Mouse (Mus musculus) small intestine, adult 2 months (tissue): ENCODE data around the gene Atg4d. TPM values are rescaled to one million over a fixed set of nuclear protein-coding genes. Genes with fewer than 3 reads are reported as not detected.
"Not testable (repeated sequence)": the region's sequence is repeated elsewhere in the genome, so short reads cannot be mapped to it uniquely, and the experiment has no call there.

Experiments
- H3K27ac ChIP-seq: fragments of 200-500 bp; 2 replicates; pipeline ENCODE4 v1.5.1; 2012; ENCODE audit warnings: low read depth, low read length, control low read depth, inconsistent platforms; ENCODE audit not compliant: insufficient read depth
- H3K27me3 ChIP-seq: fragments of 200-500 bp; 2 replicates; pipeline ENCODE4 v1.6.1; 2012; ENCODE audit warnings: mild to moderate bottlenecking, moderate library complexity, low read length, inconsistent platforms; ENCODE audit not compliant: control insufficient read depth, insufficient read depth
- H3K36me3 ChIP-seq: fragments of 200-500 bp; 2 replicates; pipeline ENCODE4 v1.6.1; 2012; ENCODE audit warnings: mild to moderate bottlenecking, low read length, control low read depth, inconsistent platforms; ENCODE audit not compliant: control insufficient read depth, insufficient read depth
- H3K4me1 ChIP-seq: fragments of 200-500 bp; 2 replicates; pipeline ENCODE4 v1.6.1; 2012; ENCODE audit warnings: low read length, inconsistent platforms, mixed read lengths; ENCODE audit not compliant: control insufficient read depth, insufficient read depth, insufficient read length
- H3K4me3 ChIP-seq: fragments of 200-500 bp; 2 replicates; pipeline ENCODE4 v1.5.1; 2012; ENCODE audit warnings: low read depth, mild to moderate bottlenecking, control low read depth, inconsistent platforms, low read length, moderate library complexity
- CTCF ChIP-seq: fragments of 200-500 bp; IDR thresholded peaks from 2 replicates; pipeline ENCODE4 v1.5.1; 2012; ENCODE audit warnings: low read depth, mild to moderate bottlenecking, control low read depth, inconsistent platforms, low read length, moderate library complexity, mixed read lengths; ENCODE audit not compliant: insufficient replicate concordance, insufficient read length; ENCODE audit errors: extremely low read depth
- POLR2A ChIP-seq: fragments of 200-500 bp; IDR thresholded peaks from 2 replicates; pipeline ENCODE4 v1.6.1; 2012; ENCODE audit warnings: low read depth, mild to moderate bottlenecking, control low read depth, inconsistent platforms, low read length, moderate library complexity
- WGBS: fragments of 180-500 bp; shearing (Covaris S2); methylation state at CpG from one replicate; pipeline ENCODE4 v1.1.7; 2018; 5-methylcytosine and 5-hydroxymethylcytosine counted together
- polyA plus RNA-seq: library from polyadenylated mRNA; depleted of rRNA; stranded (reverse); fragments of >200 nt; gene quantifications from 2 replicates; pipeline ENCODE4 v1.2.3, GENCODE M21; 2012

Gene Atg4d
- polyA plus RNA-seq, 1 experiment: 144 TPM

- TF ChIP-seq POLR2A: no peak
- TF ChIP-seq CTCF: no peak
- H3K36me3 ChIP-seq: no peaks in the 10 kb centered on the region
- peaks cover 23% of the 10 kb centered on the region for H3K27me3 ChIP-seq
- H3K27ac ChIP-seq: no peak overlapping the region
- WGBS: 53% methylated on average over 2 of the region's 2 CpGs
- peaks cover 2% of the 10 kb centered on the region for H3K4me1 ChIP-seq
- H3K4me3 ChIP-seq: no peak overlapping the region
Measured at GRCm38 (mm10) chr9:21250509-21250908, 14.6 kb upstream of the Atg4d start.

DNA sequence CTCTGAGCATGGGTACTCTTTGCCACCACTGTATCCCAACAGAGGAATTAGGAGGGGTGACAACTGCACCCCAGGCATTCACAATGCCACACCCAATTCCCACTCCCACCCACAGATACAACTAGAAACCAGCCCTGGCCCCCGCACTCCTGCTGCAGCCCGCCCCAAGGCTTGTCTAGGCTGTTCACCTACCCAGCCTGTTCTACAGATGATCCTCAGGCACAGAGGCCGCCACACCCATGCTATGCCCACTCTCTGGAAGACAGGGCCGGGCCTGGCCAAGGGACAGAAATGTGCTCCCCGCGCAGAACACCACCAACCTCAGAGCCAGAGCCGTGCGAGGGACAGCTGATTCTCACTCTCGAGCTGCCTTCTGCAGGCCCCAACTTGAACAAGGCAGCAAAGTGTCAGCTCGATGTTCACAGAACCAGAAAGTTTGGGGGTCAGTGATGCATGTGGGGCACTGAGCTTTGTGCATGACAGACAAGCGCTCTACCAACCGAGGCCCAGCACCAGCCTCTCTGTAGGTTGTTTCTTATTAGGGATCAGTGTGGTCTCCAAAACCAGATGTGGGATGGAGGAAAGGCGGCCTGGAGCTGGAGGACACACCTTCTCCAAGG is 13.9 kb upstream of the Atg4d start:
- Histone ChIP-seq H3K36me3 (no peaks in the 10 kb centered on the region), H3K27me3 (peaks cover 21% of the 10 kb centered on the region), H3K27ac (no peak overlapping the region), H3K4me3 (no peak overlapping the region), H3K4me1 (peaks cover 2% of the 10 kb centered on the region)
- WGBS: 74% methylated on average over 13 of the region's 13 CpGs
- no peak for TF ChIP-seq CTCF
- TF ChIP-seq POLR2A: no peak

DNA sequence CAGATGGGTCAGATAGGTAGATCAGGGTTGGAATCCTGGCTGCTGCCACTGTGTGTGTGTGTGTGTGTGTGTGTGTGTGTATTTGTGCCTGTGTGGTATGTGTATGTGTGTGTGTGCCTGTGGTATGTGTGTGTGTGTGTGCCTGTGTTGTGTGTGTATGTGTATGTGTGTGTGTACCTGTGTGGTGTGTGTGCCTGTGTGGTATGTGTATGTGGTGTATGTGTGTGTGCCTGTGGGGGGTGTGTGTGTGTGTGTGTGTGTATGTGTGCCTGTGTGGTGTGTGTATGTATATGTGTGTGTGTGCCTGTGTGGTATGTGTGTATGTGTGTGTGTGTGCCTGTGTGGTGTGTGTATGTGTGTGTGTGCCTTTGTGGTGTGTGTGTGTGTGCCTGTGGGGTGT is 10.4 kb upstream of the Atg4d start:
- H3K4me1 ChIP-seq: no peaks in the 10 kb centered on the region; the same call in 1 of the 2 replicates
- no peaks in the 10 kb centered on the region for H3K36me3 ChIP-seq
- H3K4me3 ChIP-seq: no peak overlapping the region
- no peak overlapping the region for H3K27ac ChIP-seq
- peaks cover 2% of the 10 kb centered on the region; the same call in 1 of the 2 replicates for H3K27me3 ChIP-seq
- TF ChIP-seq POLR2A: no peak
- TF ChIP-seq CTCF: no peak

DNA sequence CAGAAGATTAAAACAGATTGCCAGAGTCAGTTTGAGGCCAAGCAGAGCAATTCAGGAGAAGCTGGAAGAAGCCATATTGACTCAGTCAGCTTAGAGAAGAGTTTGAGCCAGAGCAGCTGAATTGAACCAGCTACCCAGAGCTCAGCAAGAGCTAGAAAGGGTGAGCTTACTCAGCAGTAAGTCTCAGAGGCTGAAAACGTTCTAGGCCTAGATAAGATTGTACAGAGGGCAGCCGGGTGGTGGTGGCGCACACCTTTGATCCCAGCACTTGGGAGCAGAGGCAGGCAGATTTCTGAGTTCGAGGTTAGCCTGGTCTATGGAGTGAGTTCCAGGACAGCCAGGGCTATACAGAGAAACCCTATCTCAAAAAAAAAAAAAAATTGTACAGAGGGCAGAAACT is 8.7 kb upstream of the Atg4d start:
- not testable (repeated sequence) for H3K27me3 ChIP-seq
- WGBS: 57% methylated on average over 4 of the region's 4 CpGs

DNA sequence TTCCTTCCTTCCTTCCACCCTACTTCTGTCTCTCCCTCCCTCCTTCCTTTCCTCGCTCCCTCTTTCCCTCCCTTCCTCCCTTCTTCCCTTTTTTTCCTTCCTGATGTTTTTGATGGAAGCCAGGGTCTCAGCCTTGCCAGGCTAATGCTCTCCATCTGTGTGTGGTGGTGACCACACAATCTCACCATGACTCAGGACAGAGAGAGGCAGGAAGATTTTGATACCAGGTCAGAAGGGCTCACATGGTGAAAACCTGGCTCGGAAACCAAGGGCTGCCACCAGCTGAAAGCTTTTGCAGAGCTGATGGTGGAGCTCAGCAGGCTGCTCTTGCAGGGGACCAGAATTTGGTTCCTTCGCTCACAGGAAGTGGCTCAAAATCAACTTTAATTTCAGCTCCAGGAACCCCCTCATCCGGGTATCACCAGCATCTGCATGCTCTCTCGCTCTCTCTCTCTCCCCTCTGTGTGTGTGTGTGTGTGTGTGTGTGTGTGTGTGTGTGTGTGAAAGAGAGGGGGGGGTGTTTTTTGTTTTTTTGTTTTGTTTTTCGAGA is 4.5 kb upstream of the Atg4d start:
- H3K4me3 ChIP-seq: no peak overlapping the region
- no peak overlapping the region for H3K27ac ChIP-seq
- H3K4me1 ChIP-seq: peaks cover 16% of the 10 kb centered on the region; the same call in 1 of the 2 replicates
- TF ChIP-seq CTCF: no peak
- TF ChIP-seq POLR2A: no peak
- 86% methylated on average over 6 of the region's 6 CpGs for WGBS
- H3K36me3 ChIP-seq: no peaks in the 10 kb centered on the region
- H3K27me3 ChIP-seq: no peaks in the 10 kb centered on the region

More for the DNA sequence above, 8.7 kb upstream of the Atg4d start:
- H3K4me1 ChIP-seq, H3K4me3 ChIP-seq, H3K36me3 ChIP-seq, H3K27ac ChIP-seq: not testable (repeated sequence)

DNA sequence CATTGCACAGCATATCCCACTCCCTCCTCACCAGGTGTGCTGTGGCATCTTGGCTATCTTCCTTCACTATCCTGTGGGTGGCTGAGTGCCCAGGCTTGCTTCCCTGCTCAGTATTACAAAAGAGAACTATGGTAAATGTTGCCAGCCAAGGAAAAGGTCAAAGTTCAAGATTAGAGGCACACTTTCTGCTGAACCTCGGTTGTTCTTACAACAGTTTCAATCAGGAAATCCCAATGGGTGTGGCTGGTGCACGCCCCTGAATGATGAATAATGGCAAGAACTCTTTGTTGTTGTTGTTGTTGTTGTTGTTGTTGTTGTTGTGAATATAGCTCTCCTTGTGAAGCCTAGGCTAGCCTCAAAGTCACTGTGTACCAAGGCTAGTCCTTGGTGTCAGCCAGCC is 3.3 kb upstream of the Atg4d start:
- H3K27ac ChIP-seq: peak overlapping the region; percentile 48
- peaks cover 3% of the 10 kb centered on the region for H3K36me3 ChIP-seq
- H3K4me1 ChIP-seq: peaks cover 21% of the 10 kb centered on the region; the same call in 1 of the 2 replicates
- no peak overlapping the region for H3K4me3 ChIP-seq
- TF ChIP-seq CTCF (no peak), POLR2A (no peak)
- H3K27me3 ChIP-seq: no peaks in the 10 kb centered on the region
- WGBS: 24% methylated on average over 2 of the region's 2 CpGs

DNA sequence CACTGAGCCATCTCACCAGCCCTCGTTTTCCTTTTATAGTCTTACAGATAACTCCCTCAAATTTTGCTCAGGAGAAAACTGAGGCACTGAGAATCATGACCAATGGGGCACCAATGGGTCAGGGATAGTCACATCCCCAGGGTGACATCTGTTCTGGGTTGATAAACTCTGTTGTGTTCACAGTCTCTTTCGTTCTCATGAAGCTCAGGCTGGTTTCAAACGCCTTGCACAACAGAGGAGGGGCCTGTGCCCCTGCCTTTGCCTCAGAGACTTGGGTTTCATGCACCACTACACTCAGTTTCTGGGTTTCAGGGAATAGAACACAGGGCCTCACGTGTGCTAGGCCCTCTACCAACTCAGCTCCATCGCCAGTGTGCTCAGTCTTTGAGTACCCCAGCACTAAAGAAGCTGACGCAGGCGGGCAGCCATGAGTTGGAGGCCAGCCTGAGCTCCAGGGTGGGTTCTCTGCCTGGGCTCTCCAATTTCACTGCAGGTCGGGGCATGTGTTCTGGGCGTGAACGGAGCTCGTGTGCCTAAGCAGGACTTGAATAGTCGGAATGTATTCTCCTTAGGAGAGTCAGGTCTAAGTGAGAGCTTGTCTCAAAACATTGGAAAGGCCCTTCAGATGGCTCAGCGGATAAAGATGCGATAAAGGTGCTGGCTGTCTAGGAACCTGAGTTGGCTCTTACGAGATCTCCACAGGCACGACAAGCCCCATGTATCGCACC is 657 bp upstream of the Atg4d start:
- H3K27ac ChIP-seq: peak overlapping the region; percentile 73
- H3K36me3 ChIP-seq: peaks cover 24% of the 10 kb centered on the region
- H3K27me3 ChIP-seq: no peaks in the 10 kb centered on the region
- H3K4me1 ChIP-seq: peaks cover 22% of the 10 kb centered on the region; the same call in 1 of the 2 replicates
- H3K4me3 ChIP-seq: peak overlapping the region; percentile 80
- WGBS: 21% methylated on average over 17 of the region's 17 CpGs
- TF ChIP-seq POLR2A (no peak), CTCF (no peak)
